Mouse (Mus musculus) embryonic facial prominence, embryonic 14.5 days (tissue): ENCODE measurements around the gene Krtcap3. TPM values are rescaled to one million over a fixed set of nuclear protein-coding genes. Genes with fewer than 3 reads are reported as not detected.

Experiments used
- ATAC-seq: fragments of 200-750 bp; cut with Nextera tagmentation; 2 replicates; pipeline ENCODE4 v1.8.0; 2017; ENCODE audit warnings: low read depth, moderate number of reproducible peaks, moderate TSS enrichment
- DNase-seq: peaks from one replicate; pipeline ENCODE4 v3.0.0-alpha.2; 2015; ENCODE audit warnings: low spot score
- H3K27ac ChIP-seq: fragments of 300-500 bp; sonication (generic); replicated peaks from 2 replicates; pipeline ENCODE4 v1.5.1; 2014; ENCODE audit warnings: low read depth, mild to moderate bottlenecking, low read length, moderate library complexity
- H3K27me3 ChIP-seq: fragments of 300-500 bp; sonication (generic); replicated peaks from 2 replicates; pipeline ENCODE4 v1.6.1; 2014; ENCODE audit warnings: low read length; ENCODE audit not compliant: control insufficient read depth, insufficient read depth
- H3K36me3 ChIP-seq: fragments of 300-500 bp; sonication (generic); 2 replicates; pipeline ENCODE4 v1.6.1; 2014; ENCODE audit warnings: low read length, mixed read lengths; ENCODE audit not compliant: control insufficient read depth, insufficient read depth
- H3K4me1 ChIP-seq: fragments of 300-500 bp; sonication (generic); 2 replicates; pipeline ENCODE4 v1.6.1; 2014; ENCODE audit warnings: antibody characterized with exemption, low read length; ENCODE audit not compliant: control insufficient read depth, insufficient read depth
- H3K4me2 ChIP-seq: fragments of 300-500 bp; sonication (generic); 2 replicates; pipeline ENCODE4 v1.6.1; 2014; ENCODE audit warnings: low read depth, mild to moderate bottlenecking, low read length, moderate library complexity, mixed read lengths
- H3K4me3 ChIP-seq: fragments of 300-500 bp; sonication (generic); 2 replicates; pipeline ENCODE4 v1.5.1; 2014; ENCODE audit warnings: low read depth, mild to moderate bottlenecking, low read length
- H3K9ac ChIP-seq: fragments of 300-500 bp; sonication (generic); 2 replicates; pipeline ENCODE4 v1.6.1; 2014; ENCODE audit warnings: low read depth, mild to moderate bottlenecking, low read length, moderate library complexity, mixed read lengths
- H3K9me3 ChIP-seq: fragments of 300-500 bp; sonication (generic); 2 replicates; pipeline ENCODE4 v1.6.1; 2016; ENCODE audit warnings: low read length; ENCODE audit not compliant: control insufficient read depth
- WGBS: fragments of 180-500 bp; shearing (Covaris S2); extraction: QIAGEN DNeasy Blood & Tissue Kit; methylation state at CpG from one replicate; pipeline ENCODE4 v1.1.7; 2014; 5-methylcytosine and 5-hydroxymethylcytosine counted together
- polyA plus RNA-seq: library from polyadenylated mRNA; unstranded; fragments of >200 nt; fragmentation: Nextera tagmentation; extraction: Ambion mirVana; gene quantifications from 2 replicates; pipeline ENCODE4 v1.2.1, GENCODE M21; 2014

Krtcap3 gene
- polyA plus RNA-seq, 1 experiment from 2014 or later: 15.2 TPM

DNA sequence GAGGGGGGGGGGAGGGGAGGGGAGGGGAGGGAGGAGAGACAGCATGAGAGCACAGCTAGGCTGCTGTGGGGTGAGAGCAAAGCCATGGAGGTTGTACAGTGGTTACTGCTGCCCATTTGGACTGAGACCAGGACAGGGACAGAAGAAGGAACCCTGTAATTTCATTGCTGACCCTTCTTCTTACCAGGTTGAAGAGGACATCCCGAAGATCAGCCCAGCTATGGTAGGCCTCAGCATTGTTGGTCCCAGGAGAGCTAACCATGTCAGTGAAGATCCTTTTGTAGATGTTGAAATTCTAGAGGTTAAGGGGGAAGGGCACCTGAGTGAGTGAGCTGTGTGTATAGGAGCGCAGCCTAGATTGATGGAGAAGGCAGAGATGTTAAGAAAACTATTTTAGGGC, 3.9 kb downstream of the Krtcap3 start:
- 92% methylated on average over 2 of the region's 2 CpGs for WGBS
- no peaks in the 10 kb centered on the region for H3K27me3 ChIP-seq
- H3K9me3 ChIP-seq: no peaks in the 10 kb centered on the region
- no peak overlapping the region for H3K4me3 ChIP-seq
- H3K4me2 ChIP-seq: no peak overlapping the region
- peaks cover 23% of the 10 kb centered on the region for H3K4me1 ChIP-seq
- H3K9ac ChIP-seq: no peak overlapping the region
- no peak for DNase-seq
- H3K27ac ChIP-seq: no peak overlapping the region
- H3K36me3 ChIP-seq: peaks cover 85% of the 10 kb centered on the region
- ATAC-seq: no peak

DNA sequence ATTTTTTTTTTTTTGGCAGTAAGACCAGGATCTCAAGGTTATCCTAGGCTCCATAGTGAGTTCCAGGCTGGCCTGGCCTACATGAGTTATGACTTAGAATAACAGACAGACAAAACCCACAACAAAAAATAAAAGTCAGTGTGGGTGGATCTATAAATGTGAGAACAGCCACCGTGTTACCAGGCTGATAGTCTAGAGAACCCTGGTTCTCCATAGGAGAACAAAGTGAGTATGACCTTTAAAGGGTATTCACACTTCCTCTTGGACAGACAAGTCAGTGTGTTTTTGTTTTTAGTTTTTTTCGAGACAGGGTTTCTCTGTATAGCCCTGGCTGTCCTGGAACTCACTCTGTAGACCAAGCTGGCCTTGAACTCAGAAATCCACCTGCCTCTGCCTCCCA, 4.5 kb downstream of the Krtcap3 start:
- Histone ChIP-seq H3K9ac (no peak overlapping the region), H3K27ac (no peak overlapping the region), H3K36me3 (peaks cover 84% of the 10 kb centered on the region), H3K9me3 (no peaks in the 10 kb centered on the region), H3K4me3 (no peak overlapping the region), H3K27me3 (no peaks in the 10 kb centered on the region), H3K4me2 (no peak overlapping the region), H3K4me1 (peaks cover 22% of the 10 kb centered on the region)
- DNase-seq (no peak), ATAC-seq (no peak)
- WGBS: 86% methylated on average over 2 of the region's 2 CpGs

DNA sequence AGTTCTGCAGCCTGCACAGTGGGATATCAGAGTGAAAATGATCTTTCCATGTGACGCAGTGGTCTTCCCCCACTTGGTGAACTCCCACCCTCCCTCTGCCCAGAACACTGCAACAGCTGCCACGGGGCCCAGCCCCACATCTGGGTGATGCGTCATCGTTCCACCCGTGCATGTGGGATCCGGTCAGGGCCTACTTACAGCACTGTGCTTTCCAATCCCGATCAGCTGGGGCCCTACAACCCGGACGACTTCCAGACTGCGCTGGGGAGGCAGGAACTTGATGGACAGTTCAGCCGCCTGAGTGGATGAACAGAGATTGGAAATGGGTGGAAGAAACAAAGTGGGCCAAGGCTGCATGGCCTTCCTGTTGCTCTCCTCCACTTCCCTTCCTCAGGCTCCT, 6.1 kb downstream of the Krtcap3 start:
- Histone ChIP-seq H3K27ac (no peak overlapping the region), H3K36me3 (peaks cover 82% of the 10 kb centered on the region), H3K4me2 (no peak overlapping the region), H3K4me3 (no peak overlapping the region), H3K4me1 (peaks cover 8% of the 10 kb centered on the region), H3K9ac (no peak overlapping the region), H3K9me3 (no peaks in the 10 kb centered on the region), H3K27me3 (no peaks in the 10 kb centered on the region)
- 87% methylated on average over 10 of the region's 11 CpGs for WGBS
- no peak for DNase-seq
- ATAC-seq: no peak

DNA sequence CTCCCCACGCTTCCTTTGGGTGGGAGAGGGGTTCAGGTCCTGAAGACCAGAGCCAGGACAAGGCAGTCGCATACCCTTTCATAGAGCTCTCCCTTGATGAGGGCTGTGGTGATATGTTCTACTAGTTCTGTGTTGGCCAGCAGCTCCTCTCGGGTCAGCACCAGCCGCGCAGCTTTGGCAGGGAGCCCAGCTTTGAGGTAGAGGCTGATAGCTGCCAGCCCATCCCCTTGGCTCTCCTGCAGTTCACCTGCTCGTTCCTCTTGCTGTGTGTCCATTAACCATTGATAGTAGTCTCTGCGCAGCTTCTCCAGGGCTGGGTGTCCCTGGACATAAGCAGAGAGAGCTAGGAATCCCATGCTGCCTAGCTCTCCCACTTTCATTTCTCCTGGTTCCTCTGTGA, 14.6 kb downstream of the Krtcap3 start:
- H3K9me3 ChIP-seq: no peaks in the 10 kb centered on the region
- no peak overlapping the region for H3K4me2 ChIP-seq
- peaks cover 93% of the 10 kb centered on the region for H3K36me3 ChIP-seq
- DNase-seq: no peak
- 83% methylated on average over 7 of the region's 7 CpGs for WGBS
- no peak for ATAC-seq
- H3K9ac ChIP-seq: no peak overlapping the region
- no peaks in the 10 kb centered on the region for H3K27me3 ChIP-seq
- H3K4me3 ChIP-seq: no peak overlapping the region
- H3K4me1 ChIP-seq: no peaks in the 10 kb centered on the region
- H3K27ac ChIP-seq: no peak overlapping the region

GRCm38 (mm10) chr5:31267686-31268085, 16.2 kb downstream of the Krtcap3 start:
- no peak overlapping the region for H3K9ac ChIP-seq
- no peaks in the 10 kb centered on the region for H3K9me3 ChIP-seq
- no peak overlapping the region for H3K27ac ChIP-seq
- WGBS: 83% methylated on average over 6 of the region's 6 CpGs
- H3K36me3 ChIP-seq: peaks cover 94% of the 10 kb centered on the region
- no peaks in the 10 kb centered on the region for H3K27me3 ChIP-seq
- no peak overlapping the region for H3K4me2 ChIP-seq
- H3K4me3 ChIP-seq: no peak overlapping the region
- no peak for ATAC-seq
- no peak for DNase-seq
- no peaks in the 10 kb centered on the region for H3K4me1 ChIP-seq

DNA sequence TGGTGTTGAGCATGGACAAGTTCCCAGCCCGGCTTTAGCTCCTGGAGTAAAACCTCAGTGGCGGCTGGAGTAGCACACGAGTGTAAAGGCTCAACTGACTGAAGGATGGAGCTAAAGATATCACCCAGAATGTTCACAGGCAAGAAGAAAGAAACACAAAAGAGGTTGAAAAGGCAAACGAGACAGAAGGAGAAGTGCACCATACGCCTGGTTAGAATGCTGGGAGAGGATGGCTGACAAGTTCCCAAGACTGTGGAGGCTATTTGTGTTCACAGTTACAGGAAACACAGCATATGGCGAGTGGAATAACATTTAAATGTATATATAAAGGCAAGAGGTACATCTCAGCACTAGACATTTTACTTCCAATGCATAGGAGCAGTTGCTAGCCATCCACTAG, 21.5 kb downstream of the Krtcap3 start:
- H3K27me3 ChIP-seq: no peaks in the 10 kb centered on the region
- no peaks in the 10 kb centered on the region for H3K9me3 ChIP-seq
- H3K36me3 ChIP-seq: peaks cover 85% of the 10 kb centered on the region
- no peak overlapping the region for H3K4me3 ChIP-seq
- no peaks in the 10 kb centered on the region for H3K4me1 ChIP-seq
- no peak overlapping the region for H3K4me2 ChIP-seq
- WGBS: 87% methylated on average over 6 of the region's 6 CpGs
- DNase-seq: no peak
- ATAC-seq: no peak
- no peak overlapping the region for H3K9ac ChIP-seq
- H3K27ac ChIP-seq: no peak overlapping the region

DNA sequence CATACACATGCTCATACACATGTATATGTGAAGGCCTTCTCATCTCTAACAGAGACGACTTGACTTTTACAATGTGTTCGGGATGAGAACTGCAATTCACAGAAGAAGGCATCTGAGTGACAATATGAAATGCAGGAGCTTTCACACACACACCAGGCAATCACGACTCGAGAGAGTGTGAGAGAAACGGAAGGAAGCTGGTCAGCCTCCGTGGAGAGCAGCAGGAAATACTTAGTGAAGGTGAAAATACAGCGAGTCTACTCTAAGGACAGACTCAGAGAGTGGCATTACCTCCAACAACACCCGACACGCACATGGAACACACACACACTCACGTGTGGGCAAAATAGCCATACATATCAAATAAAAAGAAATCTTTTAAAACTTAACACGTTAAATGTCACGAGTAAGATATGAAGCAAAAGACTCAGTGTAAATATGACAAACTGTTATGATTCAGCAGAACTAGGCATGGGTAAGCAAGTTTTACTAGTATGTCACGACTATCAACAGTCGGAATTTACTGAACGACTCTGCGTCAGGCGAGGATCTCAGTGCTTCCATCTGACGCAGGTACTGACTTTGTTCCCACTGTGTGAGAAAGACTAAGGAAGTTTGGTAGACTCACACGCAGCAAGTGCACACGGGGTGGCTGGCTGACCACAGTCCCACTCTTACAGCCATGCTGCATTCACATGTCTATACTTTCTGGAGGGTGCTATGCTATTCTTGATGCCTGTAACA, 27.9 kb downstream of the Krtcap3 start:
- H3K4me2 ChIP-seq: no peak overlapping the region
- H3K36me3 ChIP-seq: peaks cover 97% of the 10 kb centered on the region
- DNase-seq (no peak), ATAC-seq (no peak)
- no peaks in the 10 kb centered on the region for H3K9me3 ChIP-seq
- no peaks in the 10 kb centered on the region for H3K4me1 ChIP-seq
- no peak overlapping the region for H3K4me3 ChIP-seq
- WGBS: 84% methylated on average over 20 of the region's 20 CpGs
- H3K27ac ChIP-seq: no peak overlapping the region
- no peaks in the 10 kb centered on the region for H3K27me3 ChIP-seq
- no peak overlapping the region for H3K9ac ChIP-seq

- Histone ChIP-seq H3K4me2 (no peak overlapping the region), H3K36me3 (peaks cover 53% of the 10 kb centered on the region), H3K9ac (no peak overlapping the region), H3K27ac (no peak overlapping the region), H3K4me3 (no peak overlapping the region), H3K27me3 (no peaks in the 10 kb centered on the region), H3K9me3 (no peaks in the 10 kb centered on the region), H3K4me1 (0 out of 2 replicates have a peak, but pooled peaks cover 9% of the 10 kb centered on the region)
- WGBS: 78% methylated on average over 4 of the region's 4 CpGs
- DNase-seq (no peak), ATAC-seq (no peak)
Observed at GRCm38 (mm10) chr5:31288225-31288624, 36.7 kb downstream of the Krtcap3 start.

- Histone ChIP-seq H3K36me3 (peaks cover 53% of the 10 kb centered on the region), H3K27me3 (no peaks in the 10 kb centered on the region), H3K9ac (no peak overlapping the region), H3K4me2 (no peak overlapping the region), H3K27ac (no peak overlapping the region), H3K9me3 (no peaks in the 10 kb centered on the region), H3K4me3 (no peak overlapping the region), H3K4me1 (0 out of 2 replicates have a peak, but pooled peaks cover 9% of the 10 kb centered on the region)
- ATAC-seq (no peak), DNase-seq (peak; percentile 5)
- 81% methylated on average over 3 of the region's 3 CpGs for WGBS
Observed at GRCm38 (mm10) chr5:31288655-31289054, 37.2 kb downstream of the Krtcap3 start.
